Mouse (Mus musculus) layer of hippocampus, adult 9-10 months (tissue): Measurements from ENCODE around the gene Elf2.
"Not testable (repeated sequence)": the region's sequence is repeated elsewhere in the genome, so short reads cannot be mapped to it uniquely, and the experiment has no call there.

Experiments used
- DNase-seq: peaks from one replicate; pipeline ENCODE4 v3.0.0; 2022; ENCODE audit warnings: low spot score

The Elf2 gene

GRCm38 (mm10) chr3:51233474-51233873 lies 107.0 kb downstream of the Elf2 start:
- DNase-seq = no peak

- DNase-seq = no peak
Measured at GRCm38 (mm10) chr3:51232205-51232910, 108.1 kb downstream of the Elf2 start.

DNA sequence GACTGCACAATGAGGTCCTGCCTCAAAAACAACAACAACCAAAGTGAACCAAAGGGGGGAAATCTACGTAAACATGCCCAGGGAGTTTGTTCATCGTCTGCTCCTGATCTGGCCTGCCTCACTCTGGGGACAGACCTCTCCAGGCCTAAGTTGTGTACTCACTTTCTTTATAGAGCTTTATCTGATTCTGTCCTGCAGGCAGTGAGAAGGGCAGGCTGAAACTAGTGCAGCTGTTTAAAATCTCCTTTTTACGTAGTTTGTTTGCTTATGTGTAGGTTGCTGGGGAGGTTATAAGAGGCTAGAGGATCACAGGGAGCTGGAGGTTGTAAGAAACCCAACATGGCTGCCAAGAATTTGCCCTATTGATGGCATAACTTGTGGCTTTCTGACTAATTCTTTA lies 109.0 kb downstream of the Elf2 start:
- no peak for DNase-seq

DNA sequence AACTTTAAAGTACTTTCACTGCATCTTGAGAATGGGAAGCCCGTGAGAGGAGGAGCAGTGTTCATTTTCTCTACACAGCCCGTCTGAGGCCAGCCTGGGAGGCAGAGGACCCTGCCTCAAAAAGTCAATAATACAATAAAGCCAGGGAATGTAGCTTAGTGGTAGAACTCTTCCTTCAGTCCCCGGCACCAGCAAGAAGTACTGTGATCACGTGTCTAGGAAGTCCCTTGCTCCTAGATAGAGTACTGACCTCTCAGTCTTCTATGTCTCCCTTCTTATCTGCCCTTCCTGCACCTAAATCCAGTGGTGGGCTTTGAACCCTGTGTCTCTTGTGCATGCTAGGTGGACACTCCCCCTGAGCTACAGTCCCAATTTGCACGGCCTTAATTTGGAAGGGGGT lies 109.6 kb downstream of the Elf2 start:
- DNase-seq = no peak

- no peak for DNase-seq
Measured at GRCm38 (mm10) chr3:51230146-51230835, 110.2 kb downstream of the Elf2 start.

- DNase-seq = no peak
Measured at GRCm38 (mm10) chr3:51229226-51229625, 111.2 kb downstream of the Elf2 start.

GRCm38 (mm10) chr3:51228821-51229205 lies 111.7 kb downstream of the Elf2 start:
- DNase-seq = no peak

GRCm38 (mm10) chr3:51228038-51228820 lies 112.2 kb downstream of the Elf2 start:
- DNase-seq = no peak

GRCm38 (mm10) chr3:51226601-51227000 lies 113.9 kb downstream of the Elf2 start:
- no peak for DNase-seq

- DNase-seq = no peak
Measured at GRCm38 (mm10) chr3:51225979-51226378, 114.5 kb downstream of the Elf2 start.

DNA sequence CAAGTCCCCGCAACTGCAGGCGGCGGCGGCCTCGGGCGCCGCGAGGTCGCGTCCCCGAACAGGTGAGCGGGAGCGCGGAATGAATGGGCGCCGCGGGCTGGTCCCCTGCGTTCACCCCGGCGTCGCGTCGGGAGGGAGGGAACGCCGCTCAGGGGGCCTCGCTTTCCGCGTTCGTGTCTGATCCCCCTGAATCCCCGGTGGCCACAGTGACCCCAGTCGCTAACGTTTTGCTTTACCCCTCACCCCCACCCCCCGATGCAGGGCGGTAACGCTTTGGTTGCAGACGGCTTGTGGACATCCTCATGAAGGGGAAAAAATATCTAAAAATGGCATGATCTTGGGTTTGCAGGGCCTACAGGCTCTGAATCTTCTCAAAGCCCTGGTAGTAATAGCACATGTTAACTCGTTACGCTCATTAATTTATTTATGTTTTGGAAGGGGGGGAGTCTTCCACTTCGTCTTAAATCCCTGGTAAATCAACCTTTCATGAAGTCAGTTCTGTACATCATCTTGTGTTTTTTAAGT lies 115.2 kb downstream of the Elf2 start:
- DNase-seq = no peak

DNA sequence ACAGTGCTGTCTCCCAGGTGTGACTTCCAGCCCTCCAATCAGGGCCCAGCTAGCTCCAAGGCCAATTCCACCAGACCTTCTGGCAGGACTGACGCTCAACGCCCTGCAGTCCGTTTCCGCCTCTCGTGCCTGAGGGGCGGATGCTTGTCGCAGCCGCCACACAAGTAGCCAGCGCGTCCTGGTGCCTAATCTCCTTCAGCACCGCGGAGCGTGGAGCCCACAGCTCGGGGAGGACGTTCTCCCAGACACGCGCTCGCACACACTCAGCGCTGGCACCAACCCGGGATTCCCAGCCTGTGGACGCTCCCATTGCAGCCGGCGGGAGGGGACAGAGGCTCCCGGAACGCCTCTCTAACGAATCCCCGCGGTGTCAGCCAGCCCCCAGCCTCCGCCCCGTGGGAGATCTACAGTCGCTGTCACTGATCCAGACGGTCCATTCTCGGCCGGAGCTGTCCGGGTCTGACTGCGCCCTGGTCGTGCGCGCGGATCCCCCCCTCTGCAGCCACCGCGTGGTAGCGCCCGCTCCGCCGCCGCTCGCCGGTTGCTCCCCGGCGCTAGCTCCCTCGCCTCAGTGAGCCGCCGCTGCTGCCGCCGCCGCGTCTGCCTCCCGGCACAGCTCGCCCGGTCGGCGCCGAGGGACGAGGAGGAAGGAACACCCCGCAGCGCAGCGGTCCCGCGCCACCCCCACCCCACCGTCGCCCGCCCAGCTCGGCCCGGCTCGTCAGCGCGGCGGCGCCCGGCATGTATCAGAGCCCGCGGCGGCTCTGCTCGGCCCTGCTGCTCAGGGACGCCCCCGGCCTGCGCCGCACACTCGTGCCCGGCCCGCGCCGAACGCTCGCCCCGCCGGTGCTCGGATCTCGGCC lies 115.9 kb downstream of the Elf2 start, which contains the start of gene Noct:
Gene Noct (plus strand): TSS at position 85 of the 863 bp plus-strand sequence.
- DNase-seq = peak; percentile 63

- no peak for DNase-seq
Measured at GRCm38 (mm10) chr3:51223556-51223955, 116.9 kb downstream of the Elf2 start.

- DNase-seq = no peak
Measured at GRCm38 (mm10) chr3:51222834-51223460, 117.5 kb downstream of the Elf2 start.

DNA sequence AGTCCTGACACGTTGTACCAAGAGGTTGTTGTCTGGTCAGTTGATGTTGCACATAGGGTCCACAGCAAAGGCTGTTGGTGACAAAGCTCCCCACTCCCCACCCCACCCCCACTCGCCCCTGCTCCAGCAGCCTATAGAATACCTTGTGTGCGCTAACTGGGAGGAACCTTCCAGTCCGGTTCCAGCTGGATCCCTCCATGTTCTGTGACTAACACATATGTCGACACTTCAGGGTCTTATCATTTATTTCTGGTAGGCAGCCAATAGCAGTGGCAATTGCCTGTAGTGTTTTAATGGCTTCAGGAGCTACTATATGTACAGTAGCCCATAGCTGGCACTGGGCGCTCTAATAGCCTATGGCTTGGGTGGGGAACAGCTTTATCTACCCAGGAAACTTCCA lies 118.2 kb downstream of the Elf2 start:
- DNase-seq = no peak

DNA sequence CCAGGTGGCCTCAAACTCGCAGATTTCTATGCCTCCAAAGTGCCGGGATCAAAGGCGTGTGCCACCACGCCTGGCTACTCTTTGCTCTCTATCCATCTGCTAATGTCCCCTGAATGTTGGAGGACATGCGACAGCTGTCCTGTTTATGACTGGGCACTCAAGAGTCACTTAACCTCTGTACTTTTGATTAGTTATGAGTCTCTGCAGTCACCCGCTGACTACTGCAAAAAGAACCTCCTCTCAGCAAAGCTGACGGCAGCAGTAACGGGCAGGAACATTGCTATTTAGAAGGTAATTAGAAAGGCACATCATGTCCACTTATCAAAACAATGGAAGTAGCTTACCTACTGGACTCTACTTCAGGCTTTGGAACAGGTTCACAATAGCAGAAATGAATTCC lies 118.6 kb downstream of the Elf2 start:
- DNase-seq = no peak

DNA sequence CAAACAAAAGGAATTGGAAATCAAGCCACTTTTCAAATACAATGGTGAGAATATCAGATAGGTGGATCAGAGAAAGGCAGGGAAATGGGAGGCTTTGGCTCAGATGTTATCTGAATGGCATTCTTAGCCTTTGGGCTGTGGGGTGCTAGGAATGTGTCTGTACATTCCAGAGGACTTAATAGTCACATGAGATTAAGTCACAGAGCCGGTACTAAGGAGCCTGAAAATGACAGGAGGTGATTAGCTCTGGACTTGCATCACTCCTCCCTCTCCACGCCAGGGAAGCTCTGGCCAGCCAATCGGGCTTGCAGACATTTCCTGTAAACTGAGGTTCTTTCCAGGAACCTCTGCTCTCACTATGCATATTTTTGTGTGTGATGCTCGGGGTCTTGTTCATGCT lies 119.6 kb downstream of the Elf2 start:
- no peak for DNase-seq

GRCm38 (mm10) chr3:51219213-51219612 lies 121.2 kb downstream of the Elf2 start:
- no peak for DNase-seq

- DNase-seq = not testable (repeated sequence)
Measured at GRCm38 (mm10) chr3:51218385-51218784, 122.1 kb downstream of the Elf2 start.

DNA sequence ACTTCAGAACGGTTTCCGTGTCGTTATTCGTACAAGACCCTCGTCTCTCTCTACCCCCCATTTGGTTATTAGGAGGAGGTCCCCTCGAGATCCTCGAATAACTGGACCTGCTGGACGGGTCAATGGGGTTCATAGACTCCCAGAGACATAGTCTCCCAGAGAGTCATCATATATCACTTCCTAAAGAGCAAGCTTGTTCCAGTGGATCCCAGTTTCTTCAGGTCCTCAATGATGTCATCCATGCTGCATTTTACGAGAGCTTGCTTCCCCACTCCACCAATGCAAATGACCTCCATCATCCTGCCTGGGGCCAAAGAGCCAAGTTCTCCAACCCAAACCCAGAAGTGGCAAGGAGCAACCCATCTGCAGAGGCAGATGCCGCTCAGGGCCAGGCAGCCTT lies 124.1 kb downstream of the Elf2 start:
- DNase-seq = not testable (repeated sequence)

DNA sequence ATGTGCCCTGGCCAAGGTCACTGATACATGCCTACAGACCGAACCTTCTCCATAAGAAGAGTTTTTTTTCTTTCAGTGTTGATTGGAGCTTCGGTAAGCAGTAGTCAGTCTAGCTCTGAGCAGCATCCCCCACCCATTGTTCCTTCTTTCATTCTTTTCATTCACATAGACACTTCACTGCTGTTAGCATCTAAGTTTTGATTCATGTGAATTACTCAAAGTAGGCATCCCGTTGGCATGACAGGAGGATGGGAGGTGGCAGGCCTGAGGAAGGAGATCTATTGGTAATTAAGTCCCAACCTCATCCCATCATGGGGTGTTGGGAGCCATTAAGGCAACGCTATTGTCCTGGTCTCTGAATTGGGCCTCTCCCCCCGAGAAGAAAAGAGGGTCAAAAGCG lies 124.8 kb downstream of the Elf2 start:
- DNase-seq = no peak
